Mouse (Mus musculus) liver, embryonic 13.5 days (tissue): ENCODE data around the gene Itgb5. TPM values are rescaled to one million over a fixed set of nuclear protein-coding genes. Genes with fewer than 3 reads are reported as not detected.

Source experiments
- ATAC-seq: fragments of 200-750 bp; cut with Nextera tagmentation; 2 replicates; pipeline ENCODE4 v1.8.0; 2017; ENCODE audit warnings: low read depth, mild to moderate bottlenecking, moderate number of reproducible peaks, moderate library complexity
- DNase-seq: peaks from one replicate; pipeline ENCODE4 v3.0.0; 2022
- H3K27ac ChIP-seq: fragments of 300-500 bp; sonication (generic); 2 replicates; pipeline ENCODE4 v1.5.1; 2015; ENCODE audit warnings: moderate library complexity, mild to moderate bottlenecking, inconsistent platforms
- H3K27me3 ChIP-seq: fragments of 300-500 bp; sonication (generic); 2 replicates; pipeline ENCODE4 v1.6.1; 2015; ENCODE audit warnings: mild to moderate bottlenecking, inconsistent platforms
- H3K36me3 ChIP-seq: fragments of 300-500 bp; sonication (generic); 2 replicates; pipeline ENCODE4 v1.6.1; 2015; ENCODE audit warnings: mild to moderate bottlenecking, inconsistent platforms
- H3K4me1 ChIP-seq: fragments of 300-500 bp; sonication (generic); replicated peaks from 2 replicates; pipeline ENCODE4 v1.6.1; 2015; ENCODE audit warnings: inconsistent platforms
- H3K4me2 ChIP-seq: fragments of 300-500 bp; sonication (generic); 2 replicates; pipeline ENCODE4 v1.6.1; 2015; ENCODE audit warnings: inconsistent platforms, mild to moderate bottlenecking, moderate library complexity
- H3K4me3 ChIP-seq: fragments of 300-500 bp; sonication (generic); replicated peaks from 2 replicates; pipeline ENCODE4 v1.5.1; 2015; ENCODE audit warnings: mild to moderate bottlenecking, inconsistent platforms
- H3K9ac ChIP-seq: fragments of 300-500 bp; sonication (generic); 2 replicates; pipeline ENCODE4 v1.6.1; 2015; ENCODE audit warnings: mild to moderate bottlenecking, inconsistent platforms
- H3K9me3 ChIP-seq: fragments of 300-500 bp; sonication (generic); replicated peaks from 2 replicates; pipeline ENCODE4 v1.6.1; 2016; ENCODE audit warnings: inconsistent platforms
- WGBS: fragments of 180-500 bp; shearing (Covaris S2); methylation state at CpG from one replicate; pipeline ENCODE4 v1.1.7; 2015; ENCODE audit not compliant: insufficient replicate concordance; 5-methylcytosine and 5-hydroxymethylcytosine counted together
- polyA plus RNA-seq: library from polyadenylated mRNA; unstranded; fragments of >200 nt; fragmentation: Nextera tagmentation; extraction: Ambion mirVana; gene quantifications from 2 replicates; pipeline ENCODE4 v1.2.1, GENCODE M21; 2015

The Itgb5 gene
- polyA plus RNA-seq, 1 experiment from 2014 or later = 10.9 TPM

GRCm38 (mm10) chr16:33983712-33984111 lies 154.2 kb downstream of the Itgb5 start:
- WGBS = 85% methylated on average over 6 of the region's 6 CpGs

DNA sequence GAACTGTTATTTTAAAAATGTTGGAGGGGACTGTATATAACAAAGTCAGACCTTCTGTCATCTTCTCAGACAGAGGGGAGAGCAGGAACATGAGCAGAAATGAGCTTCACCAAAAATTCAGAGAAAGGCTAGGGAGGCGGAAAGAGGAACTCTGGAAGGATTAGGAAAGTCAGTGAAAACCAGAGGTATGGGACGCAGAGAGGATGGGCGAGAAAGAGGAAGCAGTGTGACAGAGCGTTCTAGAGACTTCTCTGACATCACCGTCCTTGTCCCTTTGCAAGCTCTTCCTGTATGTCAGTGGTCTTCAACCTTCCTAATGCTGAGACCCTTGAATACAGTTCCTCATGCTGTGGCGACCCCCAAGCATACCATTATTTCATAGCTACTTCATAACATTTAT lies 155.9 kb downstream of the Itgb5 start:
- H3K4me2 ChIP-seq = no peak overlapping the region
- H3K9ac ChIP-seq = no peak overlapping the region
- WGBS = 13% methylated on average over 6 of the region's 6 CpGs
- H3K4me3 ChIP-seq = no peak overlapping the region
- no peaks in the 10 kb centered on the region for H3K27me3 ChIP-seq
- no peaks in the 10 kb centered on the region for H3K36me3 ChIP-seq
- no peak overlapping the region for H3K27ac ChIP-seq
- H3K4me1 ChIP-seq = no peaks in the 10 kb centered on the region
- no peaks in the 10 kb centered on the region for H3K9me3 ChIP-seq
- ATAC-seq (no peak), DNase-seq (no peak)

More at GRCm38 (mm10) chr16:33983712-33984111, 154.2 kb downstream of the Itgb5 start:
- no peaks in the 10 kb centered on the region for H3K9me3 ChIP-seq
- no peaks in the 10 kb centered on the region for H3K27me3 ChIP-seq
- no peaks in the 10 kb centered on the region for H3K4me1 ChIP-seq
- H3K9ac ChIP-seq = no peak overlapping the region
- ATAC-seq = no peak
- H3K27ac ChIP-seq = no peak overlapping the region
- H3K36me3 ChIP-seq = no peaks in the 10 kb centered on the region
- H3K4me3 ChIP-seq = no peak overlapping the region
- no peak overlapping the region for H3K4me2 ChIP-seq
- DNase-seq = no peak

- ATAC-seq = no peak
- Histone ChIP-seq H3K36me3 (no peaks in the 10 kb centered on the region), H3K4me2 (no peak overlapping the region), H3K4me3 (no peak overlapping the region), H3K9me3 (no peaks in the 10 kb centered on the region), H3K9ac (no peak overlapping the region), H3K4me1 (no peaks in the 10 kb centered on the region), H3K27me3 (no peaks in the 10 kb centered on the region), H3K27ac (no peak overlapping the region)
- 65% methylated on average over 7 of the region's 7 CpGs for whole genome bisulfite sequencing
- no peak for DNase-seq
Measured at GRCm38 (mm10) chr16:33986993-33987392, 157.5 kb downstream of the Itgb5 start.

DNA sequence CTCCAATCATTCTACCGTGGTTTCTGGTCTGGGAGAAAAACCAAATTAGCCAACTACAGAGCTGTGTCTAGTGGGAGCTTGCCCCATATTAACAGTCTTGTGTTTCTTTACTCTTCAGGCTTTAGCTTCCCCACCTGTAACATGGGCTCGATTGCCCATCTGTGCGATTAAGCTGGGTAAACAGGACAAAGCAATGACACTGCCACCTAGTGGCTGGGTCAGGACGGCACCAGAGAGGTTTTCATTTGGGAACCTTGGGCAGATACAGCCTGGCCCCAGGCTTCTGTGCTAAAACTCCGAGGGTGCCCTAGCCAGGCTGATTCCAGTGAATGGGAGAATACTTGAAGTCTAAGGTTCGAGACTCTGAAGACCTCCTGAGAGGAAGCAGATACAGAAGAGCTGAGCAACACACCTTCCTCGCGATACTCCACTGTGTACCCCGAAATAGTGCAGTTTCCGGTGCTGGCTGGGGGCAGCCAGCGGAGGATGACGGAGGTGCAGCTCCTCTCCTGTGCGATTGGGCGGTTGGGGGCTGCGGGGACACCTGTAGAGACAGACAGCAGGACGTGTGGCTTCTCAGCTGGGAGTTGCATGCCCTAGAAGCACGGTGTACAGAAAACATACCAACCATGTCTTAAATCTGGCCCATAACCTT lies 159.0 kb downstream of the Itgb5 start:
- H3K4me1 ChIP-seq = no peaks in the 10 kb centered on the region
- 44% methylated on average over 17 of the region's 17 CpGs for WGBS
- no peak overlapping the region for H3K9ac ChIP-seq
- H3K27me3 ChIP-seq = no peaks in the 10 kb centered on the region
- H3K4me3 ChIP-seq = no peak overlapping the region
- no peak overlapping the region for H3K27ac ChIP-seq
- H3K9me3 ChIP-seq = no peaks in the 10 kb centered on the region
- no peaks in the 10 kb centered on the region for H3K36me3 ChIP-seq
- ATAC-seq = no peak
- peak; percentile 28 for DNase-seq
- no peak overlapping the region for H3K4me2 ChIP-seq

DNA sequence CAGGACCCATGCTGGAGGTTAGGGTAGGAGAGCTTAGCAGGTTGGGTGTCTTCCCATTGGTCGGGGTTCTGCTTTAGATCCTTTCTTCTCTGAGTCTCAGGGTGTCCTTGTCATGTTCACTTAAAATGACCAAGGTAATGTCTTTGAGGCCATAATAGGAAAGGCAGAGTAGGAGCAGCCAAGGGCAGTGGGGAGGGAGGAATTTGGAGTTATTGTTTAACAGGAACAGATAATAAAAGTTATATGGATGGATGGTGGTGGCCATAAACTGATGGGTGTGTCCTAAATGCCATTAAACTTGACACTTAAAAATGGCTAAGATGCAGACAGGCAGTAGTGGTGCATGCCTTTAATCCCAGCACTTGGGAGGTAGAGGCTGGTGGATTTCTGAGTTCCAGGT lies 159.6 kb downstream of the Itgb5 start:
- Histone ChIP-seq H3K4me3 (no peak overlapping the region), H3K27ac (no peak overlapping the region), H3K4me2 (no peak overlapping the region), H3K9ac (no peak overlapping the region), H3K4me1 (no peaks in the 10 kb centered on the region), H3K9me3 (no peaks in the 10 kb centered on the region), H3K36me3 (no peaks in the 10 kb centered on the region), H3K27me3 (no peaks in the 10 kb centered on the region)
- DNase-seq (no peak), ATAC-seq (no peak)
- 78% methylated on average over 1 of the region's 1 CpGs for WGBS

DNA sequence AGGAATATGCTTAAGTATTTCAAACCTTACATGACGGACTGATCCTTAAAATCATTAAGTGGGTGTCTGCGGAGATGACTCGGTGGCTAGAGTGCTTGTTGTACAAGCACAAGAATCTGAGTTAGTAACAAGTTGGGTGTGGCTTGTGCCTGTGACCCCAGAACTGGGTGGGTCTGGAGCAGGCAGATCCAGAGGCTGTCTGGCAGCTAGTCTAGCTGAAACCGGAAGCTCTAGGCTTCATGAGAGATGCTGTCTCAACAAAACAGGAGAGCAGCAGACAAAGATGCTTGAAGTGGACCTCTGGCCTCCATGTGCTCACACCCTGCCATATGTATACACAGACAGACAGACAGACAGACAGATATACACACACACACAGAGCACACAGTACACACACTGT lies 161.2 kb downstream of the Itgb5 start:
- no peaks in the 10 kb centered on the region for H3K27me3 ChIP-seq
- no peaks in the 10 kb centered on the region for H3K36me3 ChIP-seq
- no peak overlapping the region for H3K4me2 ChIP-seq
- H3K27ac ChIP-seq = no peak overlapping the region
- H3K9ac ChIP-seq = no peak overlapping the region
- H3K4me3 ChIP-seq = no peak overlapping the region
- H3K4me1 ChIP-seq = no peaks in the 10 kb centered on the region
- no peaks in the 10 kb centered on the region for H3K9me3 ChIP-seq
- 66% methylated on average over 4 of the region's 4 CpGs for WGBS
- DNase-seq = no peak
- ATAC-seq = no peak

GRCm38 (mm10) chr16:33994321-33994720 lies 164.9 kb downstream of the Itgb5 start:
- no peaks in the 10 kb centered on the region for H3K9me3 ChIP-seq
- ATAC-seq (no peak), DNase-seq (no peak)
- no peak overlapping the region for H3K4me3 ChIP-seq
- 79% methylated on average over 6 of the region's 6 CpGs for WGBS
- H3K9ac ChIP-seq = no peak overlapping the region
- H3K27ac ChIP-seq = no peak overlapping the region
- no peak overlapping the region for H3K4me2 ChIP-seq
- H3K27me3 ChIP-seq = peaks cover 3% of the 10 kb centered on the region; the same call in 1 of the 2 replicates
- no peaks in the 10 kb centered on the region for H3K36me3 ChIP-seq
- 0 out of 2 replicates have a peak, but pooled peaks cover 2% of the 10 kb centered on the region for H3K4me1 ChIP-seq

DNA sequence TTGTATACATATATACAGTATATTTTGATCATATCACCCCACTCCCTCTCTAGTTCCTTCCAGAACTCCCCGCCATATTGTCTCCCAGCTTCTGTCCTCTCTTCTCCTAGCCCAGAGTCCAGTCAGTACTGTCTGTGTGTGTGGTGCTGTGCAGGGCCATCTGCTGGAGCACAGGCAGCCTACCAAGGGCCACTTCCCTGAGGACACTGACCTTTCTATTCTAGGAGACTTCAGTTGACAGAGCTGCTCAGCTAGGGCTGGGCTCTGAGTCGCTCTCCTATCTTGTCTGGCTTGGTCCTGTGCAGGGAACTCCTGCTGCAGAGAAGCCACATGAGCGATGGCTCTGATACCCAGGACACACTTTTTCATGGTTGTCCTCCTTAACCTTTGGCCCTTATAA lies 166.0 kb downstream of the Itgb5 start:
- 0 out of 2 replicates have a peak, but pooled peaks cover 2% of the 10 kb centered on the region for H3K4me1 ChIP-seq
- H3K9me3 ChIP-seq = no peaks in the 10 kb centered on the region
- H3K36me3 ChIP-seq = no peaks in the 10 kb centered on the region
- 53% methylated on average over 3 of the region's 3 CpGs for WGBS
- no peak for ATAC-seq
- peaks cover 3% of the 10 kb centered on the region; the same call in 1 of the 2 replicates for H3K27me3 ChIP-seq
- no peak overlapping the region for H3K9ac ChIP-seq
- H3K4me2 ChIP-seq = no peak overlapping the region
- no peak overlapping the region for H3K27ac ChIP-seq
- H3K4me3 ChIP-seq = no peak overlapping the region
- DNase-seq = no peak

- 5% methylated on average over 5 of the region's 5 CpGs for WGBS
- H3K9ac ChIP-seq = no peak overlapping the region
- H3K9me3 ChIP-seq = no peaks in the 10 kb centered on the region
- no peaks in the 10 kb centered on the region for H3K36me3 ChIP-seq
- ATAC-seq = no peak
- no peak overlapping the region for H3K27ac ChIP-seq
- no peak overlapping the region for H3K4me2 ChIP-seq
- DNase-seq = peak; percentile 61
- H3K27me3 ChIP-seq = peaks cover 3% of the 10 kb centered on the region; the same call in 1 of the 2 replicates
- H3K4me3 ChIP-seq = no peak overlapping the region
- 0 out of 2 replicates have a peak, but pooled peaks cover 2% of the 10 kb centered on the region for H3K4me1 ChIP-seq
Measured at GRCm38 (mm10) chr16:33996030-33996429, 166.6 kb downstream of the Itgb5 start.

- H3K27me3 ChIP-seq = peaks cover 3% of the 10 kb centered on the region; the same call in 1 of the 2 replicates
- no peaks in the 10 kb centered on the region for H3K36me3 ChIP-seq
- H3K9me3 ChIP-seq = no peaks in the 10 kb centered on the region
- WGBS = 57% methylated on average over 6 of the region's 6 CpGs
- H3K9ac ChIP-seq = no peak overlapping the region
- no peak for ATAC-seq
- H3K4me3 ChIP-seq = no peak overlapping the region
- DNase-seq = no peak
- H3K4me1 ChIP-seq = 0 out of 2 replicates have a peak, but pooled peaks cover 2% of the 10 kb centered on the region
- H3K27ac ChIP-seq = no peak overlapping the region
- H3K4me2 ChIP-seq = no peak overlapping the region
Measured at GRCm38 (mm10) chr16:33998011-33998410, 168.5 kb downstream of the Itgb5 start.
